Mouse (Mus musculus): ENCODE data around the gene Dolpp1.

GRCm38 (mm10) chr2:30381377-30381725 is 10.7 kb upstream of the Dolpp1 start:
- no peak for TF ChIP-seq CTCF (IDR thresholded peaks at IDR 0.05; ENCODE audit: extremely low read depth, insufficient read length, insufficient replicate concordance, low read depth, low read length)
- no peak for TF ChIP-seq POLR2A (IDR thresholded peaks at IDR 0.05; ENCODE audit: low read depth, low read length)

Measured in small intestine, adult 2 months (tissue).